Mouse (Mus musculus): Measurements from ENCODE around the gene Phospho1.

Phospho1 gene

GRCm38 (mm10) chr11:95824071-95824876 is at the start of gene Phospho1:
Phospho1 (plus strand) TSS chr11:95824499.
- peak; percentile 89 for ATAC-seq (ENCODE audit: insufficient number of reproducible peaks, low FRiP score, low TSS enrichment)

GRCm38 (mm10) chr11:95777323-95778297 is 46.7 kb upstream of the Phospho1 start:
- ATAC-seq (ENCODE audit: insufficient number of reproducible peaks, low FRiP score, low TSS enrichment): no peak

GRCm38 (mm10) chr11:95778831-95779251 is 45.5 kb upstream of the Phospho1 start:
- no peak for ATAC-seq (ENCODE audit: insufficient number of reproducible peaks, low FRiP score, low TSS enrichment)

GRCm38 (mm10) chr11:95779366-95779765 is 44.9 kb upstream of the Phospho1 start:
- ATAC-seq (ENCODE audit: insufficient number of reproducible peaks, low FRiP score, low TSS enrichment): no peak

GRCm38 (mm10) chr11:95780480-95780879 is 43.8 kb upstream of the Phospho1 start:
- no peak for ATAC-seq (ENCODE audit: insufficient number of reproducible peaks, low FRiP score, low TSS enrichment)

- ATAC-seq (ENCODE audit: insufficient number of reproducible peaks, low FRiP score, low TSS enrichment): no peak
These were observed 42.7 kb upstream of the Phospho1 start for GRCm38 (mm10) chr11:95781557-95781956.

- ATAC-seq (ENCODE audit: insufficient number of reproducible peaks, low FRiP score, low TSS enrichment): no peak
These were observed 40.8 kb upstream of the Phospho1 start for GRCm38 (mm10) chr11:95783457-95783856.

GRCm38 (mm10) chr11:95783958-95784357 is 40.3 kb upstream of the Phospho1 start:
- no peak for ATAC-seq (ENCODE audit: insufficient number of reproducible peaks, low FRiP score, low TSS enrichment)

GRCm38 (mm10) chr11:95785675-95786074 is 38.6 kb upstream of the Phospho1 start:
- ATAC-seq (ENCODE audit: insufficient number of reproducible peaks, low FRiP score, low TSS enrichment): no peak

- no peak for ATAC-seq (ENCODE audit: insufficient number of reproducible peaks, low FRiP score, low TSS enrichment)
These were observed 37.8 kb upstream of the Phospho1 start for GRCm38 (mm10) chr11:95786511-95786910.

GRCm38 (mm10) chr11:95789451-95789891 is 34.8 kb upstream of the Phospho1 start:
- no peak for ATAC-seq (ENCODE audit: insufficient number of reproducible peaks, low FRiP score, low TSS enrichment)

- no peak for ATAC-seq (ENCODE audit: insufficient number of reproducible peaks, low FRiP score, low TSS enrichment)
These were observed 32.5 kb upstream of the Phospho1 start for GRCm38 (mm10) chr11:95791787-95792186.

- ATAC-seq (ENCODE audit: insufficient number of reproducible peaks, low FRiP score, low TSS enrichment): no peak
These were observed 31.3 kb upstream of the Phospho1 start for GRCm38 (mm10) chr11:95792950-95793509.

GRCm38 (mm10) chr11:95794201-95794600 is 30.1 kb upstream of the Phospho1 start:
- no peak for ATAC-seq (ENCODE audit: insufficient number of reproducible peaks, low FRiP score, low TSS enrichment)

GRCm38 (mm10) chr11:95795582-95795981 is 28.7 kb upstream of the Phospho1 start:
- no peak for ATAC-seq (ENCODE audit: insufficient number of reproducible peaks, low FRiP score, low TSS enrichment)

GRCm38 (mm10) chr11:95805010-95805409 is 19.3 kb upstream of the Phospho1 start:
- ATAC-seq (ENCODE audit: insufficient number of reproducible peaks, low FRiP score, low TSS enrichment): no peak

GRCm38 (mm10) chr11:95805527-95805926 is 18.8 kb upstream of the Phospho1 start:
- no peak for ATAC-seq (ENCODE audit: insufficient number of reproducible peaks, low FRiP score, low TSS enrichment)

GRCm38 (mm10) chr11:95807884-95808283 is 16.4 kb upstream of the Phospho1 start:
- no peak for ATAC-seq (ENCODE audit: insufficient number of reproducible peaks, low FRiP score, low TSS enrichment)

GRCm38 (mm10) chr11:95808448-95809011 is 15.8 kb upstream of the Phospho1 start:
- ATAC-seq (ENCODE audit: insufficient number of reproducible peaks, low FRiP score, low TSS enrichment): no peak

- ATAC-seq (ENCODE audit: insufficient number of reproducible peaks, low FRiP score, low TSS enrichment): no peak
These were observed 14.7 kb upstream of the Phospho1 start for GRCm38 (mm10) chr11:95809603-95810002.
